Mouse (Mus musculus): ENCODE results near the gene Ntsr2.

The Ntsr2 gene

GRCm38 (mm10) chr12:16696146-16696545 is 43.0 kb downstream of the Ntsr2 start:
- TF ChIP-seq POU5F1 (IDR thresholded peaks at IDR 0.05; ENCODE audit: borderline replicate concordance, low read length) (no peak), NANOG (IDR thresholded peaks at IDR 0.05; ENCODE audit: borderline replicate concordance, low read length) (no peak), CTCF (conservative IDR thresholded peaks at IDR 0.05; ENCODE audit: low read length) (no peak)
- Histone ChIP-seq H3K36me3 (ENCODE audit: insufficient read depth, low read length) (no peaks in the 10 kb centered on the region), H3K27me3 (ENCODE audit: insufficient read depth, low read length) (no peaks in the 10 kb centered on the region), H3K9me3 (ENCODE audit: low read length) (no peaks in the 10 kb centered on the region), H3K4me3 (replicated peaks; ENCODE audit: low read length) (no peak overlapping the region), H3K4me1 (replicated peaks; ENCODE audit: low read depth, low read length) (no peaks in the 10 kb centered on the region)

GRCm38 (mm10) chr12:16698691-16699090 is 45.5 kb downstream of the Ntsr2 start:
- Histone ChIP-seq H3K4me1 (replicated peaks; ENCODE audit: low read depth, low read length) (no peaks in the 10 kb centered on the region), H3K4me3 (replicated peaks; ENCODE audit: low read length) (no peak overlapping the region), H3K36me3 (ENCODE audit: insufficient read depth, low read length) (no peaks in the 10 kb centered on the region), H3K27me3 (ENCODE audit: insufficient read depth, low read length) (no peaks in the 10 kb centered on the region), H3K9me3 (ENCODE audit: low read length) (no peaks in the 10 kb centered on the region)
- TF ChIP-seq NANOG (IDR thresholded peaks at IDR 0.05; ENCODE audit: borderline replicate concordance, low read length) (no peak), CTCF (conservative IDR thresholded peaks at IDR 0.05; ENCODE audit: low read length) (no peak), POU5F1 (IDR thresholded peaks at IDR 0.05; ENCODE audit: borderline replicate concordance, low read length) (no peak)

Measured in E14TG2a.4 (cell line).